Mouse (Mus musculus) hindbrain, embryonic 12.5 days (tissue): ENCODE data around the gene Hinfp. TPM values are rescaled to one million over a fixed set of nuclear protein-coding genes. Genes with fewer than 3 reads are reported as not detected.
A peak's percentile ranks its signal among the peaks of the same experiment; 100 is the strongest.

Experiments used
- ATAC-seq: fragments of 200-750 bp; cut with Nextera tagmentation; 2 replicates; pipeline ENCODE4 v1.8.0; 2017; ENCODE audit warnings: moderate TSS enrichment; ENCODE audit not compliant: low FRiP score
- H3K27ac ChIP-seq: fragments of 300-500 bp; sonication (generic); 2 replicates; pipeline ENCODE4 v1.5.1; 2016; ENCODE audit warnings: mild to moderate bottlenecking
- H3K27me3 ChIP-seq: fragments of 300-500 bp; sonication (generic); 2 replicates; pipeline ENCODE4 v1.6.1; 2016; ENCODE audit warnings: mild to moderate bottlenecking
- H3K36me3 ChIP-seq: fragments of 300-500 bp; sonication (generic); 2 replicates; pipeline ENCODE4 v1.6.1; 2016; ENCODE audit warnings: mild to moderate bottlenecking
- H3K4me1 ChIP-seq: fragments of 300-500 bp; sonication (generic); 2 replicates; pipeline ENCODE4 v1.6.1; 2016
- H3K4me2 ChIP-seq: fragments of 300-500 bp; sonication (generic); replicated peaks from 2 replicates; pipeline ENCODE4 v1.6.1; 2016; ENCODE audit warnings: mild to moderate bottlenecking
- H3K4me3 ChIP-seq: fragments of 300-500 bp; sonication (generic); 2 replicates; pipeline ENCODE4 v1.5.1; 2016; ENCODE audit warnings: mild to moderate bottlenecking
- H3K9ac ChIP-seq: fragments of 300-500 bp; sonication (generic); 2 replicates; pipeline ENCODE4 v1.6.1; 2016; ENCODE audit warnings: mild to moderate bottlenecking, moderate library complexity
- H3K9me3 ChIP-seq: fragments of 300-500 bp; sonication (generic); replicated peaks from 2 replicates; pipeline ENCODE4 v1.6.1; 2016; ENCODE audit warnings: mild to moderate bottlenecking
- WGBS: fragments of 180-500 bp; shearing (Covaris S2); methylation state at CpG from one replicate; pipeline ENCODE4 v1.1.7; 2016; 5-methylcytosine and 5-hydroxymethylcytosine counted together
- polyA plus RNA-seq: library from polyadenylated mRNA; unstranded; fragments of >200 nt; fragmentation: Nextera tagmentation; extraction: Ambion mirVana; gene quantifications from 2 replicates; pipeline ENCODE4 v1.2.1, GENCODE M21; 2016

The Hinfp gene
- polyA plus RNA-seq, 1 experiment from 2014 or later, result 28.9 TPM

GRCm38 (mm10) chr9:44267319-44268026 lies 38.0 kb downstream of the Hinfp start:
- Histone ChIP-seq H3K27ac (no peak overlapping the region), H3K36me3 (no peaks in the 10 kb centered on the region), H3K4me2 (peak overlapping the region; percentile 68), H3K9me3 (no peaks in the 10 kb centered on the region), H3K4me1 (peaks cover 12% of the 10 kb centered on the region), H3K9ac (peak overlapping the region; percentile 73), H3K4me3 (peak overlapping the region; percentile 39), H3K27me3 (no peaks in the 10 kb centered on the region)
- WGBS, result 11% methylated on average over 22 of the region's 23 CpGs
- no peak for ATAC-seq

- H3K27ac ChIP-seq, result peak overlapping the region; percentile 23; the same call in 1 of the 2 replicates
- H3K4me3 ChIP-seq, result no peak overlapping the region
- no peaks in the 10 kb centered on the region for H3K27me3 ChIP-seq
- no peaks in the 10 kb centered on the region for H3K9me3 ChIP-seq
- no peak overlapping the region for H3K9ac ChIP-seq
- no peak overlapping the region for H3K4me2 ChIP-seq
- no peak for ATAC-seq
- no peaks in the 10 kb centered on the region for H3K36me3 ChIP-seq
- WGBS, result 62% methylated on average over 8 of the region's 8 CpGs
- peaks cover 12% of the 10 kb centered on the region for H3K4me1 ChIP-seq
Measured at GRCm38 (mm10) chr9:44266478-44267226, 38.8 kb downstream of the Hinfp start.

- Histone ChIP-seq H3K4me3 (no peak overlapping the region), H3K27ac (no peak overlapping the region), H3K36me3 (no peaks in the 10 kb centered on the region), H3K9me3 (no peaks in the 10 kb centered on the region), H3K4me2 (no peak overlapping the region), H3K27me3 (no peaks in the 10 kb centered on the region; the same call in 1 of the 2 replicates), H3K4me1 (no peaks in the 10 kb centered on the region), H3K9ac (no peak overlapping the region)
- no peak for ATAC-seq
- 82% methylated on average over 14 of the region's 14 CpGs for WGBS
Measured at GRCm38 (mm10) chr9:44261388-44261787, 44.1 kb downstream of the Hinfp start.

GRCm38 (mm10) chr9:44259014-44259413 lies 46.5 kb downstream of the Hinfp start:
- Histone ChIP-seq H3K27ac (no peak overlapping the region), H3K4me3 (no peak overlapping the region), H3K4me2 (no peak overlapping the region), H3K27me3 (no peaks in the 10 kb centered on the region; the same call in 1 of the 2 replicates), H3K9me3 (no peaks in the 10 kb centered on the region), H3K9ac (no peak overlapping the region), H3K36me3 (no peaks in the 10 kb centered on the region), H3K4me1 (peaks cover 19% of the 10 kb centered on the region)
- WGBS, result 77% methylated on average over 10 of the region's 10 CpGs
- no peak for ATAC-seq

- no peak overlapping the region for H3K27ac ChIP-seq
- H3K36me3 ChIP-seq, result no peaks in the 10 kb centered on the region
- H3K4me3 ChIP-seq, result no peak overlapping the region
- H3K4me1 ChIP-seq, result peaks cover 29% of the 10 kb centered on the region
- no peak for ATAC-seq
- no peaks in the 10 kb centered on the region for H3K9me3 ChIP-seq
- WGBS, result 83% methylated on average over 8 of the region's 8 CpGs
- no peaks in the 10 kb centered on the region; the same call in 1 of the 2 replicates for H3K27me3 ChIP-seq
- no peak overlapping the region for H3K9ac ChIP-seq
- no peak overlapping the region for H3K4me2 ChIP-seq
Measured at GRCm38 (mm10) chr9:44256213-44256612, 49.3 kb downstream of the Hinfp start.

- no peaks in the 10 kb centered on the region; the same call in 1 of the 2 replicates for H3K27me3 ChIP-seq
- no peak overlapping the region for H3K9ac ChIP-seq
Measured at GRCm38 (mm10) chr9:44255136-44255521, 50.3 kb downstream of the Hinfp start.

GRCm38 (mm10) chr9:44254508-44255135 lies 50.8 kb downstream of the Hinfp start:
- Histone ChIP-seq H3K4me3 (no peak overlapping the region), H3K9me3 (no peaks in the 10 kb centered on the region), H3K4me1 (peaks cover 32% of the 10 kb centered on the region), H3K4me2 (0 out of 2 replicates have a peak overlapping the region, but pooled peaks have one; percentile 6), H3K36me3 (no peaks in the 10 kb centered on the region), H3K27me3 (peaks cover 2% of the 10 kb centered on the region), H3K27ac (peak overlapping the region; percentile 56), H3K9ac (no peak overlapping the region)
- WGBS, result 5% methylated on average over 5 of the region's 5 CpGs
- peak; percentile 48 for ATAC-seq

More at GRCm38 (mm10) chr9:44255136-44255521, 50.3 kb downstream of the Hinfp start:
- Histone ChIP-seq H3K9me3 (no peaks in the 10 kb centered on the region), H3K4me3 (no peak overlapping the region), H3K4me1 (peaks cover 32% of the 10 kb centered on the region), H3K27ac (peak overlapping the region; percentile 56), H3K36me3 (no peaks in the 10 kb centered on the region), H3K4me2 (0 out of 2 replicates have a peak overlapping the region, but pooled peaks have one; percentile 6)
- peak; percentile 32; the same call in 1 of the 2 replicates for ATAC-seq
- WGBS, result 57% methylated on average over 6 of the region's 6 CpGs

GRCm38 (mm10) chr9:44253441-44253840 lies 52.0 kb downstream of the Hinfp start:
- Histone ChIP-seq H3K9ac (no peak overlapping the region), H3K4me3 (no peak overlapping the region), H3K9me3 (no peaks in the 10 kb centered on the region), H3K27me3 (peaks cover 3% of the 10 kb centered on the region), H3K36me3 (no peaks in the 10 kb centered on the region), H3K4me1 (peaks cover 32% of the 10 kb centered on the region), H3K27ac (no peak overlapping the region), H3K4me2 (no peak overlapping the region)
- no peak for ATAC-seq
- 78% methylated on average over 6 of the region's 6 CpGs for WGBS

GRCm38 (mm10) chr9:44251314-44251713 lies 54.2 kb downstream of the Hinfp start, which contains the start of gene Pdzd3:
Gene Pdzd3, minus strand, starts transcription at chr9:44251471.
- H3K9me3 ChIP-seq, result no peaks in the 10 kb centered on the region
- no peak for ATAC-seq
- no peaks in the 10 kb centered on the region for H3K36me3 ChIP-seq
- WGBS, result 83% methylated on average over 10 of the region's 10 CpGs
- no peak within 1 kb of the TSS for H3K27ac ChIP-seq
- no peak within 1 kb of the TSS for H3K4me2 ChIP-seq
- H3K4me3 ChIP-seq, result no peak within 1 kb of the TSS
- peaks cover 3% of the 10 kb centered on the region; the same call in 1 of the 2 replicates for H3K27me3 ChIP-seq
- no peak within 1 kb of the TSS for H3K9ac ChIP-seq
- H3K4me1 ChIP-seq, result peaks cover 31% of the 10 kb centered on the region

- Histone ChIP-seq H3K4me2 (no peak overlapping the region), H3K36me3 (no peaks in the 10 kb centered on the region), H3K9ac (no peak overlapping the region), H3K27ac (no peak overlapping the region), H3K9me3 (no peaks in the 10 kb centered on the region), H3K4me1 (peaks cover 27% of the 10 kb centered on the region), H3K27me3 (peaks cover 3% of the 10 kb centered on the region; the same call in 1 of the 2 replicates), H3K4me3 (no peak overlapping the region)
- no peak for ATAC-seq
- WGBS, result 51% methylated on average over 4 of the region's 4 CpGs
Measured at GRCm38 (mm10) chr9:44250445-44250844, 55.0 kb downstream of the Hinfp start.

- peak overlapping the region; percentile 19; the same call in 1 of the 2 replicates for H3K4me2 ChIP-seq
- peaks cover 18% of the 10 kb centered on the region for H3K4me1 ChIP-seq
- peaks cover 3% of the 10 kb centered on the region; the same call in 1 of the 2 replicates for H3K27me3 ChIP-seq
- no peak overlapping the region for H3K27ac ChIP-seq
- H3K9me3 ChIP-seq, result no peaks in the 10 kb centered on the region
- H3K36me3 ChIP-seq, result no peaks in the 10 kb centered on the region
- ATAC-seq, result peak; percentile 67; the same call in 1 of the 2 replicates
- WGBS, result 45% methylated on average over 26 of the region's 26 CpGs
- no peak overlapping the region for H3K4me3 ChIP-seq
- H3K9ac ChIP-seq, result no peak overlapping the region; the same call in 1 of the 2 replicates
Measured at GRCm38 (mm10) chr9:44249181-44250146, 56.0 kb downstream of the Hinfp start.
